Mouse (Mus musculus) spleen, adult 2 months (tissue): ENCODE data around the gene Pum1.

ENCODE experiments used
- CTCF ChIP-seq: fragments of 200-500 bp; IDR thresholded peaks from 2 replicates; pipeline ENCODE4 v1.5.1; 2011; ENCODE audit warnings: mild to moderate bottlenecking, inconsistent platforms; ENCODE audit not compliant: insufficient read depth, insufficient read length, insufficient replicate concordance; ENCODE audit errors: extremely low read depth
- POLR2A ChIP-seq: fragments of 200-500 bp; IDR thresholded peaks from 2 replicates; pipeline ENCODE4 v1.6.1; 2011; ENCODE audit warnings: low read depth, low read length, inconsistent platforms

DNA sequence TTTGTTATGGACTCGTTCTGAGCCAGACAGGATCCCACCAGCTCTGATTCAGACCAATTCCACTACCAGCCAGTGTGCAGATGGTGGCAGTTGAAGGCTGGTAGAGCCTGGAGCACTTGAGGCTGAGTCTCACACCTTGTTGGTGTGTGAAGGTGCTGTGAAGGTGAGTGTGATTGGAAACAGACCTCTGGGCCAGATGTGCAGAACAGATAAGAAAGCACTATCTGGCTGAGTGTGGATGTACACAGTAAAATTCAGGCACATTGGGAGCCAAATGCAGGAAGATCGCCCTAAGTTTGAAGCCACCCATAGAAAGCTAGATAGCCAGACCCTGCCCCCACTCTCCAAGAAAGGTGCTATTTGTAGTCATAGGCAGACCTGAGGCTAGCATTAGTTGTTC lies 103.3 kb downstream of the Pum1 start:
- no peak for TF ChIP-seq CTCF
- TF ChIP-seq POLR2A: no peak
